Mouse (Mus musculus): ENCODE data around the gene Asah2. TPM values are rescaled to one million over a fixed set of nuclear protein-coding genes. Genes with fewer than 3 reads are reported as not detected.

The Asah2 gene
- polyA plus RNA-seq, 1 experiment: 4.3 TPM

GRCm38 (mm10) chr19:32106750-32107149 is 1.3 kb downstream of the Asah2 start:
- H3K36me3 ChIP-seq (ENCODE audit: control insufficient read depth, insufficient read depth, low read length): no peaks in the 10 kb centered on the region
- no peak for DNase-seq
- TF ChIP-seq POLR2A (IDR thresholded peaks at IDR 0.05; ENCODE audit: control insufficient read depth, extremely low read depth, insufficient read depth, low read length, poor library complexity) (no peak), CTCF (IDR thresholded peaks at IDR 0.05; ENCODE audit: borderline replicate concordance, control insufficient read depth, extremely low read depth, insufficient read depth, low read length, poor library complexity) (no peak)
- WGBS: 99% methylated on average over 2 of the region's 2 CpGs
- no peaks in the 10 kb centered on the region for H3K27me3 ChIP-seq (ENCODE audit: control insufficient read depth, insufficient read depth, low read length)
- no peak overlapping the region for H3K27ac ChIP-seq (ENCODE audit: control insufficient read depth, insufficient read depth, low read length)
- H3K4me3 ChIP-seq (ENCODE audit: control insufficient read depth, insufficient read depth, low read length): no peak overlapping the region
- peaks cover 2% of the 10 kb centered on the region for H3K4me1 ChIP-seq (replicated peaks; ENCODE audit: control insufficient read depth, insufficient read depth, low read length)

- H3K4me1 ChIP-seq (replicated peaks; ENCODE audit: control insufficient read depth, insufficient read depth, low read length): no peaks in the 10 kb centered on the region; the same call in 1 of the 2 replicates
- 95% methylated on average over 4 of the region's 4 CpGs for WGBS
- H3K27me3 ChIP-seq (ENCODE audit: control insufficient read depth, insufficient read depth, low read length): no peaks in the 10 kb centered on the region
- no peak for TF ChIP-seq POLR2A (IDR thresholded peaks at IDR 0.05; ENCODE audit: control insufficient read depth, extremely low read depth, insufficient read depth, low read length, poor library complexity)
- TF ChIP-seq CTCF (IDR thresholded peaks at IDR 0.05; ENCODE audit: borderline replicate concordance, control insufficient read depth, extremely low read depth, insufficient read depth, low read length, poor library complexity): no peak
- no peaks in the 10 kb centered on the region for H3K36me3 ChIP-seq (ENCODE audit: control insufficient read depth, insufficient read depth, low read length)
- DNase-seq: no peak
- no peak overlapping the region for H3K4me3 ChIP-seq (ENCODE audit: control insufficient read depth, insufficient read depth, low read length)
- no peak overlapping the region for H3K27ac ChIP-seq (ENCODE audit: control insufficient read depth, insufficient read depth, low read length)
These were observed 3.8 kb downstream of the Asah2 start for GRCm38 (mm10) chr19:32104217-32104616.

- H3K27me3 ChIP-seq (ENCODE audit: control insufficient read depth, insufficient read depth, low read length): no peaks in the 10 kb centered on the region
- no peaks in the 10 kb centered on the region for H3K36me3 ChIP-seq (ENCODE audit: control insufficient read depth, insufficient read depth, low read length)
- TF ChIP-seq CTCF (IDR thresholded peaks at IDR 0.05; ENCODE audit: borderline replicate concordance, control insufficient read depth, extremely low read depth, insufficient read depth, low read length, poor library complexity) (no peak), POLR2A (IDR thresholded peaks at IDR 0.05; ENCODE audit: control insufficient read depth, extremely low read depth, insufficient read depth, low read length, poor library complexity) (no peak)
- no peak overlapping the region for H3K27ac ChIP-seq (ENCODE audit: control insufficient read depth, insufficient read depth, low read length)
- H3K4me3 ChIP-seq (ENCODE audit: control insufficient read depth, insufficient read depth, low read length): no peak overlapping the region
- WGBS: 60% methylated on average over 9 of the region's 9 CpGs
- DNase-seq: no peak
- H3K4me1 ChIP-seq (replicated peaks; ENCODE audit: control insufficient read depth, insufficient read depth, low read length): no peaks in the 10 kb centered on the region; the same call in 1 of the 2 replicates
These were observed 5.1 kb downstream of the Asah2 start for GRCm38 (mm10) chr19:32102976-32103300.

- H3K27ac ChIP-seq (ENCODE audit: control insufficient read depth, insufficient read depth, low read length): no peak overlapping the region
- H3K27me3 ChIP-seq (ENCODE audit: control insufficient read depth, insufficient read depth, low read length): no peaks in the 10 kb centered on the region
- H3K4me3 ChIP-seq (ENCODE audit: control insufficient read depth, insufficient read depth, low read length): no peak overlapping the region
- TF ChIP-seq CTCF (IDR thresholded peaks at IDR 0.05; ENCODE audit: borderline replicate concordance, control insufficient read depth, extremely low read depth, insufficient read depth, low read length, poor library complexity) (no peak), POLR2A (IDR thresholded peaks at IDR 0.05; ENCODE audit: control insufficient read depth, extremely low read depth, insufficient read depth, low read length, poor library complexity) (no peak)
- H3K4me1 ChIP-seq (replicated peaks; ENCODE audit: control insufficient read depth, insufficient read depth, low read length): no peaks in the 10 kb centered on the region; the same call in 1 of the 2 replicates
- H3K36me3 ChIP-seq (ENCODE audit: control insufficient read depth, insufficient read depth, low read length): no peaks in the 10 kb centered on the region
- no peak for DNase-seq
- WGBS: 94% methylated on average over 18 of the region's 18 CpGs
These were observed 5.6 kb downstream of the Asah2 start for GRCm38 (mm10) chr19:32102294-32102975.

GRCm38 (mm10) chr19:32098582-32098981 is 9.4 kb downstream of the Asah2 start:
- Histone ChIP-seq H3K4me3 (ENCODE audit: control insufficient read depth, insufficient read depth, low read length) (no peak overlapping the region), H3K36me3 (ENCODE audit: control insufficient read depth, insufficient read depth, low read length) (no peaks in the 10 kb centered on the region), H3K27me3 (ENCODE audit: control insufficient read depth, insufficient read depth, low read length) (no peaks in the 10 kb centered on the region), H3K4me1 (replicated peaks; ENCODE audit: control insufficient read depth, insufficient read depth, low read length) (no peaks in the 10 kb centered on the region), H3K27ac (ENCODE audit: control insufficient read depth, insufficient read depth, low read length) (no peak overlapping the region)
- TF ChIP-seq POLR2A (IDR thresholded peaks at IDR 0.05; ENCODE audit: control insufficient read depth, extremely low read depth, insufficient read depth, low read length, poor library complexity) (no peak), CTCF (IDR thresholded peaks at IDR 0.05; ENCODE audit: borderline replicate concordance, control insufficient read depth, extremely low read depth, insufficient read depth, low read length, poor library complexity) (no peak)
- no peak for DNase-seq
- 92% methylated on average over 3 of the region's 3 CpGs for WGBS

- no peaks in the 10 kb centered on the region for H3K36me3 ChIP-seq (ENCODE audit: control insufficient read depth, insufficient read depth, low read length)
- TF ChIP-seq POLR2A (IDR thresholded peaks at IDR 0.05; ENCODE audit: control insufficient read depth, extremely low read depth, insufficient read depth, low read length, poor library complexity) (no peak), CTCF (IDR thresholded peaks at IDR 0.05; ENCODE audit: borderline replicate concordance, control insufficient read depth, extremely low read depth, insufficient read depth, low read length, poor library complexity) (no peak)
- H3K4me1 ChIP-seq (replicated peaks; ENCODE audit: control insufficient read depth, insufficient read depth, low read length): no peaks in the 10 kb centered on the region
- DNase-seq: no peak
- H3K27me3 ChIP-seq (ENCODE audit: control insufficient read depth, insufficient read depth, low read length): no peaks in the 10 kb centered on the region
- 98% methylated on average over 4 of the region's 4 CpGs for WGBS
- H3K27ac ChIP-seq (ENCODE audit: control insufficient read depth, insufficient read depth, low read length): no peak overlapping the region
- H3K4me3 ChIP-seq (ENCODE audit: control insufficient read depth, insufficient read depth, low read length): no peak overlapping the region
These were observed 15.7 kb downstream of the Asah2 start for GRCm38 (mm10) chr19:32092358-32092757.

- no peaks in the 10 kb centered on the region for H3K27me3 ChIP-seq (ENCODE audit: control insufficient read depth, insufficient read depth, low read length)
- no peak for TF ChIP-seq CTCF (IDR thresholded peaks at IDR 0.05; ENCODE audit: borderline replicate concordance, control insufficient read depth, extremely low read depth, insufficient read depth, low read length, poor library complexity)
- no peak for TF ChIP-seq POLR2A (IDR thresholded peaks at IDR 0.05; ENCODE audit: control insufficient read depth, extremely low read depth, insufficient read depth, low read length, poor library complexity)
- H3K27ac ChIP-seq (ENCODE audit: control insufficient read depth, insufficient read depth, low read length): no peak overlapping the region
- 93% methylated on average over 4 of the region's 4 CpGs for WGBS
- H3K4me3 ChIP-seq (ENCODE audit: control insufficient read depth, insufficient read depth, low read length): no peak overlapping the region
- DNase-seq: no peak
- H3K4me1 ChIP-seq (replicated peaks; ENCODE audit: control insufficient read depth, insufficient read depth, low read length): no peaks in the 10 kb centered on the region
- no peaks in the 10 kb centered on the region for H3K36me3 ChIP-seq (ENCODE audit: control insufficient read depth, insufficient read depth, low read length)
These were observed 17.2 kb downstream of the Asah2 start for GRCm38 (mm10) chr19:32090804-32091203.

Data from thymus, adult 2 months (tissue).